Mouse (Mus musculus): ENCODE data around the gene Fndc10.

The Fndc10 gene

GRCm38 (mm10) chr4:155654183-155654455 is 40.0 kb upstream of the Fndc10 start:
- Histone ChIP-seq H3K4me1 (replicated peaks; ENCODE audit: low read depth, low read length) (peaks cover 85% of the 10 kb centered on the region), H3K27me3 (ENCODE audit: insufficient read depth, low read length) (peaks cover 27% of the 10 kb centered on the region), H3K4me3 (replicated peaks; ENCODE audit: low read length) (peak overlapping the region; percentile 80), H3K9me3 (ENCODE audit: low read length) (no peaks in the 10 kb centered on the region), H3K36me3 (ENCODE audit: insufficient read depth, low read length) (peaks cover 68% of the 10 kb centered on the region)
- TF ChIP-seq NANOG (IDR thresholded peaks at IDR 0.05; ENCODE audit: borderline replicate concordance, low read length) (no peak), CTCF (conservative IDR thresholded peaks at IDR 0.05; ENCODE audit: low read length) (no peak), POU5F1 (IDR thresholded peaks at IDR 0.05; ENCODE audit: borderline replicate concordance, low read length) (no peak)

GRCm38 (mm10) chr4:155654456-155655298 is 39.5 kb upstream of the Fndc10 start:
- H3K4me3 ChIP-seq (replicated peaks; ENCODE audit: low read length): peak overlapping the region; percentile 80
- H3K27me3 ChIP-seq (ENCODE audit: insufficient read depth, low read length): peaks cover 27% of the 10 kb centered on the region
- TF ChIP-seq NANOG (IDR thresholded peaks at IDR 0.05; ENCODE audit: borderline replicate concordance, low read length): no peak
- TF ChIP-seq CTCF (conservative IDR thresholded peaks at IDR 0.05; ENCODE audit: low read length): no peak
- no peak for TF ChIP-seq POU5F1 (IDR thresholded peaks at IDR 0.05; ENCODE audit: borderline replicate concordance, low read length)
- peaks cover 85% of the 10 kb centered on the region for H3K4me1 ChIP-seq (replicated peaks; ENCODE audit: low read depth, low read length)
- H3K36me3 ChIP-seq (ENCODE audit: insufficient read depth, low read length): peaks cover 68% of the 10 kb centered on the region
- H3K9me3 ChIP-seq (ENCODE audit: low read length): no peaks in the 10 kb centered on the region

- TF ChIP-seq NANOG (IDR thresholded peaks at IDR 0.05; ENCODE audit: borderline replicate concordance, low read length) (no peak), POU5F1 (IDR thresholded peaks at IDR 0.05; ENCODE audit: borderline replicate concordance, low read length) (no peak), CTCF (conservative IDR thresholded peaks at IDR 0.05; ENCODE audit: low read length) (no peak)
- H3K9me3 ChIP-seq (ENCODE audit: low read length): no peaks in the 10 kb centered on the region
These were observed 37.9 kb upstream of the Fndc10 start for GRCm38 (mm10) chr4:155656214-155656751.

GRCm38 (mm10) chr4:155658961-155659360 is 35.2 kb upstream of the Fndc10 start:
- Histone ChIP-seq H3K9me3 (ENCODE audit: low read length) (no peaks in the 10 kb centered on the region), H3K4me3 (replicated peaks; ENCODE audit: low read length) (no peak overlapping the region), H3K27me3 (ENCODE audit: insufficient read depth, low read length) (peaks cover 3% of the 10 kb centered on the region), H3K4me1 (replicated peaks; ENCODE audit: low read depth, low read length) (peaks cover 52% of the 10 kb centered on the region), H3K36me3 (ENCODE audit: insufficient read depth, low read length) (peaks cover 85% of the 10 kb centered on the region)
- no peak for TF ChIP-seq POU5F1 (IDR thresholded peaks at IDR 0.05; ENCODE audit: borderline replicate concordance, low read length)
- no peak for TF ChIP-seq CTCF (conservative IDR thresholded peaks at IDR 0.05; ENCODE audit: low read length)
- no peak for TF ChIP-seq NANOG (IDR thresholded peaks at IDR 0.05; ENCODE audit: borderline replicate concordance, low read length)

More at GRCm38 (mm10) chr4:155656214-155656751, 37.9 kb upstream of the Fndc10 start:
- Histone ChIP-seq H3K4me3 (replicated peaks; ENCODE audit: low read length) (peak overlapping the region; percentile 26), H3K4me1 (replicated peaks; ENCODE audit: low read depth, low read length) (peaks cover 71% of the 10 kb centered on the region), H3K27me3 (ENCODE audit: insufficient read depth, low read length) (peaks cover 27% of the 10 kb centered on the region), H3K36me3 (ENCODE audit: insufficient read depth, low read length) (peaks cover 68% of the 10 kb centered on the region)

- TF ChIP-seq NANOG (IDR thresholded peaks at IDR 0.05; ENCODE audit: borderline replicate concordance, low read length) (no peak), CTCF (conservative IDR thresholded peaks at IDR 0.05; ENCODE audit: low read length) (no peak), POU5F1 (IDR thresholded peaks at IDR 0.05; ENCODE audit: borderline replicate concordance, low read length) (no peak)
- no peaks in the 10 kb centered on the region for H3K9me3 ChIP-seq (ENCODE audit: low read length)
- no peaks in the 10 kb centered on the region for H3K27me3 ChIP-seq (ENCODE audit: insufficient read depth, low read length)
- H3K36me3 ChIP-seq (ENCODE audit: insufficient read depth, low read length): peaks cover 97% of the 10 kb centered on the region
- H3K4me1 ChIP-seq (replicated peaks; ENCODE audit: low read depth, low read length): peaks cover 51% of the 10 kb centered on the region
- H3K4me3 ChIP-seq (replicated peaks; ENCODE audit: low read length): no peak overlapping the region
These were observed 33.5 kb upstream of the Fndc10 start for GRCm38 (mm10) chr4:155660641-155661040.

GRCm38 (mm10) chr4:155666903-155667302 is 27.2 kb upstream of the Fndc10 start:
- Histone ChIP-seq H3K4me3 (replicated peaks; ENCODE audit: low read length) (no peak overlapping the region), H3K36me3 (ENCODE audit: insufficient read depth, low read length) (peaks cover 49% of the 10 kb centered on the region), H3K9me3 (ENCODE audit: low read length) (no peaks in the 10 kb centered on the region), H3K4me1 (replicated peaks; ENCODE audit: low read depth, low read length) (peaks cover 49% of the 10 kb centered on the region), H3K27me3 (ENCODE audit: insufficient read depth, low read length) (no peaks in the 10 kb centered on the region)
- TF ChIP-seq NANOG (IDR thresholded peaks at IDR 0.05; ENCODE audit: borderline replicate concordance, low read length): no peak
- TF ChIP-seq CTCF (conservative IDR thresholded peaks at IDR 0.05; ENCODE audit: low read length): no peak
- TF ChIP-seq POU5F1 (IDR thresholded peaks at IDR 0.05; ENCODE audit: borderline replicate concordance, low read length): no peak

GRCm38 (mm10) chr4:155668689-155669597 is 25.2 kb upstream of the Fndc10 start, which contains the start of gene Mib2:
Mib2 (minus strand) TSS chr4:155669198.
- Histone ChIP-seq H3K4me1 (replicated peaks; ENCODE audit: low read depth, low read length) (peaks cover 44% of the 10 kb centered on the region), H3K9me3 (ENCODE audit: low read length) (peaks cover 15% of the 10 kb centered on the region), H3K27me3 (ENCODE audit: insufficient read depth, low read length) (no peaks in the 10 kb centered on the region), H3K4me3 (replicated peaks; ENCODE audit: low read length) (peak within 1 kb of the TSS; percentile 93), H3K36me3 (ENCODE audit: insufficient read depth, low read length) (peaks cover 31% of the 10 kb centered on the region)
- TF ChIP-seq POU5F1 (IDR thresholded peaks at IDR 0.05; ENCODE audit: borderline replicate concordance, low read length): no peak
- TF ChIP-seq NANOG (IDR thresholded peaks at IDR 0.05; ENCODE audit: borderline replicate concordance, low read length): no peak
- TF ChIP-seq CTCF (conservative IDR thresholded peaks at IDR 0.05; ENCODE audit: low read length): no peak

- H3K27me3 ChIP-seq (ENCODE audit: insufficient read depth, low read length): no peaks in the 10 kb centered on the region
- H3K36me3 ChIP-seq (ENCODE audit: insufficient read depth, low read length): peaks cover 24% of the 10 kb centered on the region
- peak overlapping the region; percentile 93 for H3K4me3 ChIP-seq (replicated peaks; ENCODE audit: low read length)
- H3K4me1 ChIP-seq (replicated peaks; ENCODE audit: low read depth, low read length): peaks cover 37% of the 10 kb centered on the region
- H3K9me3 ChIP-seq (ENCODE audit: low read length): peaks cover 22% of the 10 kb centered on the region
- TF ChIP-seq NANOG (IDR thresholded peaks at IDR 0.05; ENCODE audit: borderline replicate concordance, low read length) (no peak), CTCF (conservative IDR thresholded peaks at IDR 0.05; ENCODE audit: low read length) (no peak), POU5F1 (IDR thresholded peaks at IDR 0.05; ENCODE audit: borderline replicate concordance, low read length) (no peak)
These were observed 24.5 kb upstream of the Fndc10 start for GRCm38 (mm10) chr4:155669598-155670075.
